Mouse (Mus musculus): Measurements from ENCODE around the gene Hist1h2be.
"Not testable (repeated sequence)": the region's sequence is repeated elsewhere in the genome, so short reads cannot be mapped to it uniquely, and the experiment has no call there.

The Hist1h2be gene

DNA sequence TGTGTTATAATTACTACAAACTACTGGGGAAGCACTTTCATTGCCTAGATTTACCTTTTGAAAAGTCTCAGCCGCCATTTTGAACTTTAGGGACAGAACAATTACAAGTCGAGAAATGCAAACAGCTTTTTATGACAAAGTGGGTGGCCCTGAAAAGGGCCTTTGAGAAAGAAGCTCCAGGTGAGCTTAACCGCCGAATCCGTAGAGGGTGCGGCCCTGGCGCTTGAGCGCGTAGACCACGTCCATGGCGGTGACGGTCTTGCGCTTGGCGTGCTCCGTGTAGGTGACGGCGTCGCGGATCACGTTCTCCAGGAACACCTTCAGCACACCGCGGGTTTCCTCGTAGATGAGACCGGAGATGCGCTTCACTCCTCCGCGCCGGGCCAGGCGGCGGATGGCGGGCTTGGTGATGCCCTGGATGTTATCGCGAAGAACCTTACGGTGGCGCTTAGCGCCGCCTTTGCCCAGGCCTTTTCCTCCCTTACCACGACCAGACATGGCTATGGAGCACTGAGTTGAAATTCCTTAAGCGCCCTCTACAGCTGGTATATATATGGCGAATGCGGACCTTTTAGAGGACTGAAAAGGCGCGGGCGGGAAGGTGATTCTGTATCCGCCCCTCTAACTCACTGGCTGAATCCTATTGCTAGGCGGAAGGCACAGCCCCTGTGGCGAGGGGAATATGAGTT, 69.6 kb downstream of the Hist1h2be start, which contains the start of gene Hist1h4f:
Gene Hist1h4f, minus strand, starts transcription at position 503 of the 689 bp plus-strand sequence.
- peak; percentile 83 to 87 for DNase-seq (ENCODE audit: low spot score in 2 of 2)

DNA sequence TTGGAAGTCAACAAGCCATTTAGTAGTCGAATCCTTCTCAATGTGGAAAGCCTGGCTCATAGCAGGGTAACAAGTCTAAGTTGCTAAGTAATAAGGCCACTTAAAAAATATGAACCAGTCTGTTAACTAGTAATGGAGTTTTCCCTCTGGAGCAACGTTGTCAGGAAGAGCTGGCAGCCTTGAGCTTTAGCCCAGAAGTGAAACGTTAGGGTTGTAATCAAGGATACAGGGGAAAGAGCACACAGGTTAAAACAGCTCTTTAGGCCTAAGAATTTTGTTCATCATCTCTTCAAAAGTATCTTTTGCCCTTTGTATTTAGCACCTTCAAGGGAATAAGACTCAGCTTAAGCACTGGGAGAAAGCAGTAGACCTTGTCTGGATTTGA, 70.2 kb downstream of the Hist1h2be start:
- no peak for DNase-seq (ENCODE audit: low spot score in 2 of 2)

DNA sequence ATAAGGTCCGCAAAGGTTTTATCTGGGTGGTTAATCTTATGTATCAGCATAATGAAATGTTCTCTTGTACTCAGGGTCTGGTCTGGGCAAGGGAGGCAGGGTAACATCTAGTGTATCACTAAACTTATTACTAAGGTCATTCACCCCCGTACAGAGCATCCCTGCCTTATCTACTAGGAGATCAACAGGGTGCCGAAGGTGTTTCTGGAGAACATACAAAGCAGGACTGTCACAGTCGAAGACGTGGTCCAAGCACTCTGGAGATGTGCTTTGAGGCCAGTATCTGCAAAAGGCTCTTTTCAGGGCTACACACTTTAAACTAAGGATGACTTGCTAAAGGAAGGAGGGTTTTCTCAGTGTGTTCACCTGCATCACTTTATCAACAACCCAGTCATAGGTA, 74.2 kb downstream of the Hist1h2be start:
- no peak for DNase-seq (ENCODE audit: low spot score in 2 of 2)

DNA sequence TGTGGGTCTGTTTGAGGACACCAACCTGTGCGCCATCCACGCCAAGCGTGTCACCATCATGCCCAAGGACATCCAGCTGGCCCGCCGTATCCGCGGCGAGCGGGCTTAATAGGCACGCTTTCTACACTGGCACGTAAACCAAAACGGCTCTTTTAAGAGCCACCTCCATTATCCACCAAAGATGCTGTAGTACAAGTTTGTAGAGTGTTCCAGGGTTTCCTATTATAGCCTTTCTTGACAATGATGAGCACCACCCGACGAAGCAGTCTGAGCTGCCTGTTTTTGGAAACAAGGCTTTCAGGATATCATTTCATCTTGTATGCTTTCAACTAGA, 76.2 kb downstream of the Hist1h2be start:
- not testable (repeated sequence) for DNase-seq (ENCODE audit: low spot score in 2 of 2)

DNA sequence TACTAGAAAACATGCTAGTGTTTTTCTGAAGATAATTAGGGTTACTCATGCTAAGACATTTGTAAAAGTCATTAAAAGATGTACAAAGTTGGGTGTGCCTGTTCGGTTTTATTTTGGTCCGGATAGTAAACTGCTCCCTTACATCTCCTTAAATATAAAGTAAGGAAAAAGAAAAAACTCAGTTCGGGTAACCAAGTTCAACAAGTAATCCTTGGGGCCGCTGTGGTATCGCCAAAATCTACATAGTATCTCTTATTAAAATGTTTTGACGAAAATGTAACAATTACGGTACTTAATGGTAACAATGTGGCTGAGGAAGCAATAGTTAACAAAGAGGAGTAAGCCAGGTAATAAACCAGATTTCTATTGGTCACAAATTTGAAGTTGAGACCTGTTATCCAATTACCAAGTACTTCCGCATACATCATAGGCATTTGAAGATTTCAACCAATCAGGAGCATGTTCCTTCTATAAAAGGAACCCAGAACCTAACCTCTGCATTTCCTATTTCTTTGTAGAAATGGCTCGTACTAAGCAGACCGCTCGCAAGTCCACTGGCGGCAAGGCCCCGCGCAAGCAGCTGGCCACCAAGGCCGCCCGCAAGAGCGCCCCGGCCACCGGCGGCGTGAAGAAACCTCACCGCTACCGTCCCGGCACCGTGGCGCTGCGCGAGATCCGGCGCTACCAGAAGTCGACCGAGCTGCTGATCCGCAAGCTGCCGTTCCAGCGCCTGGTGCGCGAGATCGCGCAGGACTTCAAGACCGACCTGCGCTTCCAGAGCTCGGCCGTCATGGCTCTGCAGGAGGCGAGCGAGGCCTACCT, 76.7 kb downstream of the Hist1h2be start, which contains the start of gene Hist1h3f:
Gene Hist1h3f, plus strand, starts transcription at position 88 of the 822 bp plus-strand sequence.
- DNase-seq (ENCODE audit: low spot score in 2 of 2): peak; percentile 49 to 66

GRCm38 (mm10) chr13:23542999-23543607, 77.8 kb downstream of the Hist1h2be start, which contains the start of gene Hist1h2bh:
Hist1h2bh (minus strand) TSS chr13:23543392.
- DNase-seq (ENCODE audit: low spot score in 2 of 2): peak in 1 of 2 experiments; percentile 44

DNA sequence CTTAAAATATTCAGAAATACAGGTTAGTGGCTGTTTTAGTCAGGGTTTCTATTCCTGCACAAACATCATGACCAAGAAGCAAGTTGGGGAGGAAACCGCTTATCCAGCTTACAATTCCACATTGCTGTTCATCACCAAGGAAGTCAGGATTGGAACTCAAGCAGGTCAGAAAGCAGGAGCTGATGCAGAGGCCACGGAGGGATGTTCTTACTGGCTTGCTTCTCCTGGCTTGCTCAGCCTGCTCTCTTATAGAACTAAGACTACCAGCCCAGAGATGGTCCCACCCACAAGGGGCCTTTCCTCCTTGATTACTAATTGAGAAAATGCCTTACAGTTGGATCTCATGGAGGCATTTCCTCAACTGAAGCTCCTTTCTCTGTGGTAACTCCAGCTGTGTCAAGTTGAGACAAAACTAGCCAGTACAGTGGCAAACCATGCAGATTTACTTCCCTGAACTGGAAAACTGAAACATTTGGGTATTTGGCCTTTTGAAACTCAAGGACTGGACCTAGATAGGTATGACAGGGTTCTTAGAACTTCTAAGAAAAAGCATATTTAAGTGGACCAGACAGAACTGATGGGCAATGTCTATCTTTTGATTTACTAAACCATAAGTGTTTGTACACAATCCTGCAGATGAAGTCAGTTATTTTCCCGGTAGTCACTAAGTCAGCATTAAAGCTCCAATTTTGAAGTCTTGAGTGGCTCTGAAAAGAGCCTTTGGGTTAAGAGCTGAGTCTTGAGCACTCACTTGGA, 78.5 kb downstream of the Hist1h2be start:
- not testable (repeated sequence) for DNase-seq (ENCODE audit: low spot score in 2 of 2)

GRCm38 (mm10) chr13:23541497-23541896, 79.4 kb downstream of the Hist1h2be start:
- no peak for DNase-seq (ENCODE audit: low spot score in 2 of 2)

- not testable (repeated sequence) for DNase-seq (ENCODE audit: low spot score in 2 of 2)
Measured at GRCm38 (mm10) chr13:23539821-23540220, 81.1 kb downstream of the Hist1h2be start.

DNA sequence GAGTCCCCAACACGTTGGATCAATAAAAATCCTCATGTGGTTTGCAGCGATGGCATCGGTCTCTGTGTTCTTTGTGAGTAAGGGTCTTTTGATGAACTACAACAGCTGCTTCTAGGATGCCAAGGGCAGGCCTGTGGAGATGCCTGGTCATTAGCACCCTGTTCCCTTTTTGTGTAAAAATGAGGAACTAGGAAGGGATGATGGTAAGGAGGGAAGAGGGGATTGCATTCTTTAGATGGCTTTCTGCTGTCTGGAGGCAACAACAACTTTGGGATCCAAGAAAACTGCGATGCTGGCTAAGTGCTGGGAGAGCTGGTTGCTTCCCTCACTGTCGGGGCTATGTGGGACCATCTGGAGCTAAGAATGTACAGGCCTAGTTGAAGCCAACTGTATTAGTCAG, 82.7 kb downstream of the Hist1h2be start:
- no peak for DNase-seq (ENCODE audit: low spot score in 2 of 2)

DNA sequence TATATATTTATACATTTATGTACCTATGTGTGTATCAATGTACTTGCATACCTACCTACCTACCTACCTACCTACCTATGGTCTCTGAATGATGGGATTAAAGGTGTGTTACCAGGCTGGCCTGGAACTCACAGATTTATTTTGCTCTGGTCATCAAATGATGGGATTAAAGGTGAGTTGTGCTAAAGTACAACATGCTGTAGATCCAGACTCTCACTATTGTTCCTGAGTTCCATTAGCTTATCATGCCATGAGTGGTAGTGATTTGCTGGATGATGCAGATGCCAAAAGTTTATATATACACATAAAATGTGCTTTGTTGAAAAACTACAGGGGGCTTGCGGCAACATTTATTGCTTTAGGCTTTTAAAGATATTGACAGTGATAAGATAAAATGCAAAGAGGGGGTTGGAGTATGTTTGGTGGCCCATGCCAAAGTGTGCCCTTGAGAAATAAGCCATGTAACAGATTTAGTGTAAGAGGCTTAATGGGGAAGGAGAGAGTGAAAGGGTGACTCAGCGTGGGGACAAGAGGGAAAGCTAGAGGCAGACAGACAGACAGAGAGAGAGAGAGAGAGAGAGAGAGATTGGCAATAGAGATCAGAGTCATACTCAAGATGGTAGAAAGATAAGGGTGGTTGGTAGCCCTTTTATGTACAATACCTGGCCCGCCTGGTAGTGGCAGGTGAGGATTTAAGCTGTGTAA, 83.8 kb downstream of the Hist1h2be start:
- no peak for DNase-seq (ENCODE audit: low spot score in 2 of 2)

DNA sequence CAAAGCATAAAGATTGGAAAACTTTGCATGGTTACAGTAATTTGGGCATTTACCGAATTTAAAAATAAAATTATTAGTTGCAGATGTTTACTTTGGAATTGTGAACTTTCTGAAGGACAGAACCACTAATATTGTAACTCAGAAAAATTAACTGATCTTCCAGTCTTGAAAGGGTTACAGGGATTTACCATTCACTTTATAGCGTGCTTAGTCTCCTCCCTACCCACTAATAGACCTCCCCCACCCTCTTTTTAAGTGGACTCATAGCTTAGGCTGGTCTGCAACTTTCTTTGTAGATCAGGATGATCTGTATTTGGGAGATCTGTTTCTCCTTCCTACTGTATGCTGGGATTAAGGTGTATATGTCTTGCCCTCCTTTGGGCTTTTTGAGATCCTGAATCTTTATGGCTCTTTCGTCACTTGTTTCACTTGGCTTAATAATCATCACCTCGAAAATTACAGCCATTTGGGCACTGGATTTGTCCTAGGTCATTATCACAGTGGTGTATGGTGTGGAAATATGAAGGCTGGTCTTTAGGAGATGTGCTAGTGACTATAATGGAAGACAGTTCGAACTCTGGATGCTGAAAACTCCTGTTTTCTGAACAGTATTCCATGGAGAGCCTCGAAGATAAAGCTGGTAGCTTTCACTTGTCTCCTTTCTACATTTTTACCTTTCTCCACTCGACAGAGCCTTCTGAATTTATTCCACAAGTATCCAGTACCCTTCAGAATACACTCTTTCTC, 84.7 kb downstream of the Hist1h2be start:
- DNase-seq (ENCODE audit: low spot score in 2 of 2): no peak

- DNase-seq (ENCODE audit: low spot score in 2 of 2): peak; percentile 78 to 82
Measured at GRCm38 (mm10) chr13:23535137-23536075, 85.5 kb downstream of the Hist1h2be start, which contains the start of gene Hist1h3g. Hist1h3g (plus strand) TSS chr13:23535422.

DNA sequence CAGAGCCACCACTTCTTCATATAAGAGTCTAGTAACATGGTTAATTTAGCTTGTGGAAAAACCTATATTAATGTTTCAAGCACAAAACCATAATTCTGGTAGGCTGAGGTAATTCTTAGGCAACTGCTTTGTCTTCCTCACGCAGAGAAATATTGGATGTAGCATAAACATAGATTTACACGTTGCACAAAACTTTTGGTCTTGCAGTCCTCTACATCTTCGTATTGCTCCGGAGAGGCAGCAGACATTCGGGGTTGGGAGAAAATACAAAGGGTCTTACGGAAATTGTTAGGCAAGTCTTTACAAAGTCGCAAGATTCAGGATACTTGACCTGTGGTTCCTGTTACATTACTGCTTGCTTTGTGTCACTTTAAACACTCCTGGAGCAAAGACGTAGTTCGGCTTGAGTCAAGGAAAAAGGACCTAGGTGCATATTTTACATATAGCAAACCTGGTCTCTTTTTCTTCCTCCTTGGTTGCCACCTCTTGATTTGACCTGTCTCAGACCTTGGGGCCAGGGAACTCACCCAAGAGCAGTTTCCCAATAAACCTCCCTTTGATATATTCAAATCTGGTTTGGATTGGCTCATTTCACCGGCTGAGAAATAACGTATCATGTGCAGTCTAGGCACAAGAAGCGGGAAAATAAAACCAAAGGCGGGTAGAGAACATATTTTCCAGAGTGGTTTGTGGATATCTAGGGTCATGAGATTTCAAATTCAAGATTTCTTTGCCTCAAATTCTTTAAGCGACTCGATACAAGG, 86.4 kb downstream of the Hist1h2be start:
- no peak for DNase-seq (ENCODE audit: low spot score in 2 of 2)
